Mouse (Mus musculus): Measurements from ENCODE around the gene 4933415A04Rik. TPM values are rescaled to one million over a fixed set of nuclear protein-coding genes. Genes with fewer than 3 reads are reported as not detected.

Gene 4933415A04Rik
- total RNA-seq (2021): under 1 TPM in 1 of 2 experiments, not detected in 1; 0.12 TPM
- long read RNA-seq, experiment 1: 0 reads
- long read RNA-seq, experiment 2: 0 reads

- DNase-seq (ENCODE audit: low spot score): peak; percentile 54
Observed at GRCm38 (mm10) chr11:43586324-43587090, at the start of gene 4933415A04Rik. TSS of gene 4933415A04Rik (plus strand) at chr11:43587040.

- DNase-seq (ENCODE audit: low spot score): no peak
Observed at GRCm38 (mm10) chr11:43537074-43537473, 49.8 kb upstream of the 4933415A04Rik start.

- DNase-seq (ENCODE audit: low spot score): no peak
Observed at GRCm38 (mm10) chr11:43539863-43540262, 47.0 kb upstream of the 4933415A04Rik start.

GRCm38 (mm10) chr11:43543711-43544466 is 43.0 kb upstream of the 4933415A04Rik start:
- DNase-seq (ENCODE audit: low spot score): no peak

- DNase-seq (ENCODE audit: low spot score): no peak
Observed at GRCm38 (mm10) chr11:43544819-43545218, 42.0 kb upstream of the 4933415A04Rik start.

- DNase-seq (ENCODE audit: low spot score): no peak
Observed at GRCm38 (mm10) chr11:43545873-43546475, 40.9 kb upstream of the 4933415A04Rik start.

GRCm38 (mm10) chr11:43546678-43547077 is 40.2 kb upstream of the 4933415A04Rik start:
- no peak for DNase-seq (ENCODE audit: low spot score)

- no peak for DNase-seq (ENCODE audit: low spot score)
Observed at GRCm38 (mm10) chr11:43548148-43548547, 38.7 kb upstream of the 4933415A04Rik start.

- DNase-seq (ENCODE audit: low spot score): no peak
Observed at GRCm38 (mm10) chr11:43548657-43549435, 38.0 kb upstream of the 4933415A04Rik start.

GRCm38 (mm10) chr11:43549701-43550100 is 37.1 kb upstream of the 4933415A04Rik start:
- peak; percentile 24 for DNase-seq (ENCODE audit: low spot score)

GRCm38 (mm10) chr11:43551756-43552155 is 35.1 kb upstream of the 4933415A04Rik start:
- DNase-seq (ENCODE audit: low spot score): no peak

GRCm38 (mm10) chr11:43552675-43553074 is 34.2 kb upstream of the 4933415A04Rik start:
- DNase-seq (ENCODE audit: low spot score): no peak

- no peak for DNase-seq (ENCODE audit: low spot score)
Observed at GRCm38 (mm10) chr11:43556538-43556937, 30.3 kb upstream of the 4933415A04Rik start.

- DNase-seq (ENCODE audit: low spot score): no peak
Observed at GRCm38 (mm10) chr11:43559515-43560292, 27.1 kb upstream of the 4933415A04Rik start.

GRCm38 (mm10) chr11:43563654-43564244 is 23.1 kb upstream of the 4933415A04Rik start:
- DNase-seq (ENCODE audit: low spot score): no peak

GRCm38 (mm10) chr11:43565414-43565813 is 21.4 kb upstream of the 4933415A04Rik start:
- DNase-seq (ENCODE audit: low spot score): no peak

- no peak for DNase-seq (ENCODE audit: low spot score)
Observed at GRCm38 (mm10) chr11:43565852-43566251, 21.0 kb upstream of the 4933415A04Rik start.

GRCm38 (mm10) chr11:43566696-43567095 is 20.1 kb upstream of the 4933415A04Rik start:
- DNase-seq (ENCODE audit: low spot score): no peak

- peak; percentile 19 for DNase-seq (ENCODE audit: low spot score)
Observed at GRCm38 (mm10) chr11:43568263-43568662, 18.6 kb upstream of the 4933415A04Rik start.

GRCm38 (mm10) chr11:43569188-43569587 is 17.7 kb upstream of the 4933415A04Rik start:
- no peak for DNase-seq (ENCODE audit: low spot score)
